Mouse (Mus musculus) spleen, adult 2 months (tissue): ENCODE measurements at regions not wholly inside any gene's neighbourhood (a gene's known extent, or its start where the extent isn't known, plus 50 kb on each side); places are given as distances from the start of the nearest gene placed in this dataset.

Source experiments
- CTCF ChIP-seq: fragments of 200-500 bp; IDR thresholded peaks from 2 replicates; pipeline ENCODE4 v1.5.1; 2011; ENCODE audit warnings: mild to moderate bottlenecking, inconsistent platforms; ENCODE audit not compliant: insufficient read depth, insufficient read length, insufficient replicate concordance; ENCODE audit errors: extremely low read depth
- POLR2A ChIP-seq: fragments of 200-500 bp; IDR thresholded peaks from 2 replicates; pipeline ENCODE4 v1.6.1; 2011; ENCODE audit warnings: low read depth, low read length, inconsistent platforms

GRCm38 (mm10) chr13:28697796-28698678 lies 255.5 kb downstream of the Sox4 start:
- TF ChIP-seq CTCF, result no peak
- TF ChIP-seq POLR2A, result no peak
